Comparison of ENCODE assay signal across 8 mouse cellular contexts in genomic region chr2:118257094-118257493, GRCm38 (mm10). TPM values are rescaled to one million over a fixed set of nuclear protein-coding genes. Genes with fewer than 3 reads are reported as not detected.
DNase-seq lines count a peak whose midpoint lies in the region; ATAC-seq and TF ChIP-seq lines count a peak whose summit lies in the region.

No protein-coding gene starts in this region.

- no peak for TF ChIP-seq CTCF in thymus, adult 2 months (IDR thresholded peaks at IDR 0.05; ENCODE audit: borderline replicate concordance, control insufficient read depth, extremely low read depth, insufficient read depth, low read length, poor library complexity)
- no peak for TF ChIP-seq CTCF in stomach, postnatal 0 days (IDR thresholded peaks at IDR 0.05; ENCODE audit: low read depth)

- no peak overlapping the region for H3K9ac ChIP-seq in liver, embryonic 13.5 days
- no peak overlapping the region for H3K9ac ChIP-seq in stomach, postnatal 0 days (ENCODE audit: low read length)

- H3K27me3 ChIP-seq in heart, embryonic 10.5 days (ENCODE audit: insufficient read depth, poor library complexity, severe bottlenecking), result no peaks in the 10 kb centered on the region; the same call in 1 of the 2 replicates
- no peaks in the 10 kb centered on the region for H3K27me3 ChIP-seq in thymus, adult 2 months (ENCODE audit: control insufficient read depth, insufficient read depth, low read length)
- H3K27me3 ChIP-seq in liver, embryonic 13.5 days, result no peaks in the 10 kb centered on the region
- no peaks in the 10 kb centered on the region for H3K27me3 ChIP-seq in stomach, postnatal 0 days (ENCODE audit: control insufficient read depth, insufficient read depth, low read length)

- no peak for TF ChIP-seq POLR2A in thymus, adult 2 months (IDR thresholded peaks at IDR 0.05; ENCODE audit: control insufficient read depth, extremely low read depth, insufficient read depth, low read length, poor library complexity)

- peak overlapping the region; percentile 62 for H3K4me2 ChIP-seq in liver, embryonic 13.5 days
- peak overlapping the region; percentile 57; the same call in 1 of the 2 replicates for H3K4me2 ChIP-seq in stomach, postnatal 0 days (replicated peaks; ENCODE audit: low read depth)

- H3K9me3 ChIP-seq in heart, embryonic 10.5 days, result no peaks in the 10 kb centered on the region
- H3K9me3 ChIP-seq in liver, embryonic 13.5 days (replicated peaks), result no peaks in the 10 kb centered on the region
- H3K9me3 ChIP-seq in stomach, postnatal 0 days (ENCODE audit: control insufficient read depth, low read length), result no peaks in the 10 kb centered on the region

- no peak for DNase-seq in heart, embryonic 10.5 days (ENCODE audit: low spot score)
- DNase-seq in heart, adult 8-10 months (ENCODE audit: low spot score), result no peak
- DNase-seq in thymus, adult 2 months, result peak; percentile 5
- no peak for DNase-seq in thymus, postnatal 25 days
- DNase-seq in liver, embryonic 13.5 days, result no peak
- DNase-seq in stomach, postnatal 0 days (ENCODE audit: low spot score), result no peak
- DNase-seq in B cell, adult 2 months, result no peak
- DNase-seq in cerebellum, adult 11 months, result no peak

- peak overlapping the region; percentile 67 for H3K4me3 ChIP-seq in heart, embryonic 10.5 days
- H3K4me3 ChIP-seq in thymus, adult 2 months (ENCODE audit: control insufficient read depth, insufficient read depth, low read length), result peak overlapping the region; percentile 43; the same call in 1 of the 2 replicates
- H3K4me3 ChIP-seq in liver, embryonic 13.5 days (replicated peaks), result peak overlapping the region; percentile 56
- H3K4me3 ChIP-seq in stomach, postnatal 0 days (ENCODE audit: low read depth, low read length), result no peak overlapping the region

- WGBS in heart, embryonic 10.5 days, result 69% methylated on average over 8 of the region's 8 CpGs
- 60% methylated on average over 8 of the region's 8 CpGs for WGBS in thymus, adult 2 months
- 47% methylated on average over 8 of the region's 8 CpGs for WGBS in liver, embryonic 13.5 days (ENCODE audit: insufficient replicate concordance)
- WGBS in stomach, postnatal 0 days, result 73% methylated on average over 8 of the region's 8 CpGs

- H3K4me1 ChIP-seq in heart, embryonic 10.5 days, result 0 out of 2 replicates have a peak, but pooled peaks cover 5% of the 10 kb centered on the region
- H3K4me1 ChIP-seq in thymus, adult 2 months (replicated peaks; ENCODE audit: control insufficient read depth, insufficient read depth, low read length), result peaks cover 3% of the 10 kb centered on the region
- peaks cover 6% of the 10 kb centered on the region; the same call in 1 of the 2 replicates for H3K4me1 ChIP-seq in liver, embryonic 13.5 days (replicated peaks)
- peaks cover 3% of the 10 kb centered on the region; the same call in 1 of the 2 replicates for H3K4me1 ChIP-seq in stomach, postnatal 0 days (replicated peaks; ENCODE audit: control insufficient read depth, insufficient read depth)

- H3K27ac ChIP-seq in heart, embryonic 10.5 days, result no peak overlapping the region
- H3K27ac ChIP-seq in thymus, adult 2 months (ENCODE audit: control insufficient read depth, insufficient read depth, low read length), result no peak overlapping the region
- H3K27ac ChIP-seq in liver, embryonic 13.5 days, result no peak overlapping the region
- no peak overlapping the region for H3K27ac ChIP-seq in stomach, postnatal 0 days (replicated peaks)

- no peaks in the 10 kb centered on the region for H3K36me3 ChIP-seq in heart, embryonic 10.5 days
- no peaks in the 10 kb centered on the region for H3K36me3 ChIP-seq in thymus, adult 2 months (ENCODE audit: control insufficient read depth, insufficient read depth, low read length)
- H3K36me3 ChIP-seq in liver, embryonic 13.5 days, result no peaks in the 10 kb centered on the region
- no peaks in the 10 kb centered on the region for H3K36me3 ChIP-seq in stomach, postnatal 0 days (ENCODE audit: control insufficient read depth, insufficient read depth, low read length)

- no peak for TF ChIP-seq EP300 in stomach, postnatal 0 days (optimal IDR thresholded peaks at IDR 0.05)

- no peak for ATAC-seq in liver, embryonic 13.5 days (ENCODE audit: low read depth)
- no peak for ATAC-seq in stomach, postnatal 0 days (ENCODE audit: low FRiP score, low TSS enrichment)

RNA-seq across cellular contexts. Expression of gene Fsip1, which starts 0.3 kb away (rescaled TPM):
- polyA plus RNA-seq in heart, embryonic 10.5 days (2016; fragmentation: Nextera tagmentation; extraction: Ambion mirVana), result 0.18 and 0.59 TPM in 2 replicates
- not detected for total RNA-seq in heart, adult 8-10 months (2022)
- polyA plus RNA-seq in thymus, adult 2 months (2012; rRNA removed), result not detected in 2 replicates
- polyA plus RNA-seq in liver, embryonic 13.5 days (2015; fragmentation: Nextera tagmentation; extraction: Ambion mirVana), result 0.13 and 0.16 TPM in 2 replicates
- 0.07 and 0.17 TPM in 2 replicates for polyA plus RNA-seq in stomach, postnatal 0 days (2015; fragmentation: Nextera tagmentation; extraction: Ambion mirVana)
